Mouse (Mus musculus): ENCODE measurements around the gene Spdye4b.
"Not testable (repeated sequence)": the region's sequence is repeated elsewhere in the genome, so short reads cannot be mapped to it uniquely, and the experiment has no call there.

Spdye4b gene

GRCm38 (mm10) chr5:143180255-143181076, at the start of gene Spdye4b, which contains the start of gene Rbak:
Gene Spdye4b (plus strand): TSS chr5:143181017.
Gene Rbak (minus strand): TSS chr5:143180775.
- peak; percentile 84 to 90 for DNase-seq

GRCm38 (mm10) chr5:143132935-143133514, 47.8 kb upstream of the Spdye4b start:
- peak; percentile 7 to 39 for DNase-seq

- not testable (repeated sequence) for DNase-seq
Measured at GRCm38 (mm10) chr5:143134216-143135010, 46.4 kb upstream of the Spdye4b start.

GRCm38 (mm10) chr5:143135042-143135441, 45.8 kb upstream of the Spdye4b start:
- DNase-seq = no peak

- no peak for DNase-seq
Measured at GRCm38 (mm10) chr5:143137580-143137979, 43.2 kb upstream of the Spdye4b start.

- no peak for DNase-seq
Measured at GRCm38 (mm10) chr5:143147481-143147880, 33.3 kb upstream of the Spdye4b start, which contains the start of gene Olfr718-ps1. Gene Olfr718-ps1 (minus strand): TSS chr5:143147581.

- no peak for DNase-seq
Measured at GRCm38 (mm10) chr5:143148661-143149060, 32.2 kb upstream of the Spdye4b start.

- no peak for DNase-seq
Measured at GRCm38 (mm10) chr5:143149536-143149935, 31.3 kb upstream of the Spdye4b start.

- no peak for DNase-seq
Measured at GRCm38 (mm10) chr5:143150044-143150443, 30.8 kb upstream of the Spdye4b start.

- DNase-seq = no peak
Measured at GRCm38 (mm10) chr5:143153756-143154155, 27.1 kb upstream of the Spdye4b start.

GRCm38 (mm10) chr5:143155534-143155933, 25.3 kb upstream of the Spdye4b start:
- DNase-seq = no peak

GRCm38 (mm10) chr5:143165508-143166070, 15.2 kb upstream of the Spdye4b start:
- no peak for DNase-seq

- no peak for DNase-seq
Measured at GRCm38 (mm10) chr5:143175970-143176369, 4.8 kb upstream of the Spdye4b start.

GRCm38 (mm10) chr5:143177541-143178200, 3.1 kb upstream of the Spdye4b start:
- no peak for DNase-seq

- no peak for DNase-seq
Measured at GRCm38 (mm10) chr5:143179179-143179578, 1.6 kb upstream of the Spdye4b start.

GRCm38 (mm10) chr5:143188014-143188413, 7.2 kb downstream of the Spdye4b start:
- not testable (repeated sequence) for DNase-seq

GRCm38 (mm10) chr5:143192806-143193205, 12.0 kb downstream of the Spdye4b start:
- DNase-seq = no peak

- not testable (repeated sequence) for DNase-seq
Measured at GRCm38 (mm10) chr5:143194747-143195146, 13.9 kb downstream of the Spdye4b start.

GRCm38 (mm10) chr5:143195166-143195565, 14.3 kb downstream of the Spdye4b start:
- DNase-seq = no peak

- DNase-seq = no peak
Measured at GRCm38 (mm10) chr5:143196506-143196905, 15.7 kb downstream of the Spdye4b start.

GRCm38 (mm10) chr5:143205015-143205414, 24.2 kb downstream of the Spdye4b start:
- DNase-seq = no peak

GRCm38 (mm10) chr5:143213832-143214231, 33.0 kb downstream of the Spdye4b start:
- DNase-seq = no peak

Data from thymus, adult 18-20 months (tissue).